Mouse (Mus musculus): ENCODE data around the gene Adgrg7.
A peak's percentile ranks its signal among the peaks of the same experiment; 100 is the strongest.

Gene Adgrg7

DNA sequence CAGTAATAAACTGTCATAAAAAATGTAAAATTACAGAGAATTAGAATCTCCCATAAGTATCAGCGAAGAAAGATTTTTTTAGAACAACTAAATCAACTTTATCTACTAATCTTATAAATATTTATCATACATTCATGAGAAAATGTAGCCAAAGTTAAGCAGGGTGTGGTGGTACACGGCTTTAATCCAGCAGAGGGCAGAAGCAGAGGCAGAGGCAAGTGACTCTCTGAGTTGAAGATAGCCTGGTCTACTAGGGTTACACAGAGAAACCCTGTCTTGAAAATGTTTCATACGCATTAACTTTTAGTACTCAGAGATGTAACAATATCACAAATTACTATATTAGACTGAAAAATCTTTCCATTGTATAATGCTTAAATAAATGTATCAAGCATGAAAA is 89.9 kb downstream of the Adgrg7 start:
- no peak for DNase-seq

- no peak for DNase-seq
These were observed 94.8 kb downstream of the Adgrg7 start for GRCm38 (mm10) chr16:56700898-56701297.

DNA sequence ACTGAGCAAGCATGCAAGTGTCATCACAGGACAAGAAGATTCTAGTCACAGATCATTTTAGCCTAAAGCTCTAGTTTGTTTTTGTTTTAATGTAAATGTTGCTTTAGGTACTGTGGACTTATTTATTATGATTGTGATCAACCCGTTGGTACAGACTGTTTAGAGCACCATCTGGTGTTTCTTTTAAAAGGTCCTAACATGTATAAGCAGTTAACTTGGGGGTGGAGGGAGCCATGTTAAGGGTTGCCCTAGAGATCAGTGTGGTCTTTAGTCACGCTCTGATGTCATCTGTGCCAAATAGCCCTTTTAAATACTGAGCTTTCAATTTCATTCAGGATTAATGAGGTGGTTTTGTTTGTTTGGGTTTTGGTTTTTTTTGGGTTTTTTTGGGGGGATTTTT is 99.2 kb downstream of the Adgrg7 start:
- no peak for DNase-seq

GRCm38 (mm10) chr16:56690715-56691114 is 104.9 kb downstream of the Adgrg7 start:
- peak; percentile 6 for DNase-seq

DNA sequence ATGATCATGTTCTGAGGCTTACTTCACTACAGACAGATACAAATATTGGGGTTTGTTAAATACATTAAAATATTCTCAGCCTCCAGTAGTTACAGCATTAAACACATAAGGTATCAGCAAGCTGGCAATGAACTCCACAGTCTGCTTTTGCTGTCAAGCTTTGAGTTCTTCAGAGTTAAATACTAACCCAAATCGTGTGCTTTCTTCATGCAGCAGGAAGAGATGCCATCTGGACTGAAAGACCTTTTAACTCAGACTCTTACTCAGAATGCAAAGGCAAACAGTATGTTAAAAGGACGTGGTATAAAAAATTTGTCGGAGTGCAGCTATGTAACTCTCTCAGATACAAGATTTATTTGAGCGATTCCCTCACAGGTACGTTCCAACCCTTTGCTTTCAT is 108.9 kb downstream of the Adgrg7 start:
- no peak for DNase-seq

GRCm38 (mm10) chr16:56681010-56681645 is 114.5 kb downstream of the Adgrg7 start:
- no peak for DNase-seq

GRCm38 (mm10) chr16:56677146-56677545 is 118.5 kb downstream of the Adgrg7 start:
- no peak for DNase-seq

Measured in right cerebral cortex, postnatal 4 days (tissue).